Mouse (Mus musculus): ENCODE results near the gene 1700123K08Rik. TPM values are rescaled to one million over a fixed set of nuclear protein-coding genes. Genes with fewer than 3 reads are reported as not detected.

Gene 1700123K08Rik
- not detected for polyA plus RNA-seq (2015; fragmentation: Illumina TruSeq; extraction: RNeasy Lipid Tissue Mini Kit (QIAGEN cat#74804); ENCODE audit: insufficient read depth, low replicate concordance)

GRCm38 (mm10) chr5:138564612-138565011, at the start of gene 1700123K08Rik:
Gene 1700123K08Rik (minus strand): TSS chr5:138564712.

Other genes starting within 250 kb of the 1700123K08Rik start
- 6.7 TPM for gene Pvrig, start 222.8 kb downstream of the 1700123K08Rik start, polyA plus RNA-seq (2015; fragmentation: Illumina TruSeq; extraction: RNeasy Lipid Tissue Mini Kit (QIAGEN cat#74804); ENCODE audit: insufficient read depth, low replicate concordance)
- gene Zfp157, start 123.2 kb downstream of the 1700123K08Rik start, polyA plus RNA-seq (2015; fragmentation: Illumina TruSeq; extraction: RNeasy Lipid Tissue Mini Kit (QIAGEN cat#74804); ENCODE audit: insufficient read depth, low replicate concordance) = 20.5 TPM
- gene Zfp68, start 55.0 kb upstream of the 1700123K08Rik start, polyA plus RNA-seq (2015; fragmentation: Illumina TruSeq; extraction: RNeasy Lipid Tissue Mini Kit (QIAGEN cat#74804); ENCODE audit: insufficient read depth, low replicate concordance) = 58.0 TPM
- 8.1 TPM for gene A430033K04Rik, start 58.1 kb upstream of the 1700123K08Rik start, polyA plus RNA-seq (2015; fragmentation: Illumina TruSeq; extraction: RNeasy Lipid Tissue Mini Kit (QIAGEN cat#74804); ENCODE audit: insufficient read depth, low replicate concordance)
- gene Fam20c, start 189.8 kb upstream of the 1700123K08Rik start, polyA plus RNA-seq (2015; fragmentation: Illumina TruSeq; extraction: RNeasy Lipid Tissue Mini Kit (QIAGEN cat#74804); ENCODE audit: insufficient read depth, low replicate concordance) = 3.8 TPM

Data from spleen, adult 10 weeks (tissue).